Mouse (Mus musculus) kidney, embryonic 14.5 days (tissue): Measurements from ENCODE around the gene Wnt1. TPM values are rescaled to one million over a fixed set of nuclear protein-coding genes. Genes with fewer than 3 reads are reported as not detected.

Source experiments
- ATAC-seq: fragments of 200-750 bp; cut with Nextera tagmentation; 2 replicates; pipeline ENCODE4 v1.8.0; 2017; ENCODE audit warnings: moderate number of reproducible peaks, mild to moderate bottlenecking, moderate TSS enrichment, moderate library complexity; ENCODE audit not compliant: low FRiP score, low TSS enrichment
- H3K27ac ChIP-seq: fragments of 300-500 bp; sonication (generic); 2 replicates; pipeline ENCODE4 v1.5.1; 2014; ENCODE audit warnings: low read depth, mild to moderate bottlenecking, low read length, moderate library complexity, mixed read lengths
- H3K27me3 ChIP-seq: fragments of 300-500 bp; sonication (generic); 2 replicates; pipeline ENCODE4 v1.6.1; 2014; ENCODE audit warnings: mild to moderate bottlenecking, low read length; ENCODE audit not compliant: control insufficient read depth, insufficient read depth
- H3K36me3 ChIP-seq: fragments of 300-500 bp; sonication (generic); 2 replicates; pipeline ENCODE4 v1.6.1; 2014; ENCODE audit warnings: low read length, mixed read lengths; ENCODE audit not compliant: control insufficient read depth, insufficient read depth
- H3K4me1 ChIP-seq: fragments of 300-500 bp; sonication (generic); 2 replicates; pipeline ENCODE4 v1.6.1; 2014; ENCODE audit warnings: low read length, mixed read lengths; ENCODE audit not compliant: control insufficient read depth, insufficient read depth
- H3K4me2 ChIP-seq: fragments of 300-500 bp; sonication (generic); replicated peaks from 2 replicates; pipeline ENCODE4 v1.6.1; 2014; ENCODE audit warnings: low read depth, mild to moderate bottlenecking, low read length
- H3K4me3 ChIP-seq: fragments of 300-500 bp; sonication (generic); 2 replicates; pipeline ENCODE4 v1.5.1; 2014; ENCODE audit warnings: mild to moderate bottlenecking, low read length
- H3K9ac ChIP-seq: fragments of 300-500 bp; sonication (generic); 2 replicates; pipeline ENCODE4 v1.6.1; 2014; ENCODE audit warnings: low read depth, mild to moderate bottlenecking, low read length, moderate library complexity
- H3K9me3 ChIP-seq: fragments of 300-500 bp; sonication (generic); 2 replicates; pipeline ENCODE4 v1.6.1; 2016; ENCODE audit warnings: low read length; ENCODE audit not compliant: control insufficient read depth
- WGBS: fragments of 180-500 bp; shearing (Covaris S2); extraction: QIAGEN DNeasy Blood & Tissue Kit; methylation state at CpG from one replicate; pipeline ENCODE4 v1.1.7; 2014; 5-methylcytosine and 5-hydroxymethylcytosine counted together
- polyA plus RNA-seq: library from polyadenylated mRNA; unstranded; fragments of >200 nt; fragmentation: Nextera tagmentation; extraction: Ambion mirVana; gene quantifications from 2 replicates; pipeline ENCODE4 v1.2.1, GENCODE M21; 2014

The Wnt1 gene
- polyA plus RNA-seq, 1 experiment from 2014 or later, result not detected

GRCm38 (mm10) chr15:98796803-98797595 lies 7.3 kb downstream of the Wnt1 start:
- Histone ChIP-seq H3K9me3 (no peaks in the 10 kb centered on the region), H3K4me3 (no peak overlapping the region), H3K27ac (no peak overlapping the region), H3K4me2 (no peak overlapping the region), H3K36me3 (no peaks in the 10 kb centered on the region), H3K27me3 (peaks cover 99% of the 10 kb centered on the region), H3K9ac (no peak overlapping the region), H3K4me1 (peaks cover 15% of the 10 kb centered on the region; the same call in 1 of the 2 replicates)
- 0 out of 2 replicates have a peak, but pooled peaks have one; percentile 33 for ATAC-seq
- WGBS, result 8% methylated on average over 13 of the region's 13 CpGs

- H3K36me3 ChIP-seq, result no peaks in the 10 kb centered on the region
- no peak overlapping the region for H3K27ac ChIP-seq
- WGBS, result under 1% methylated on average over 28 of the region's 28 CpGs
- H3K4me2 ChIP-seq, result no peak overlapping the region
- H3K9me3 ChIP-seq, result no peaks in the 10 kb centered on the region
- no peak for ATAC-seq
- H3K4me3 ChIP-seq, result no peak overlapping the region
- H3K4me1 ChIP-seq, result peaks cover 8% of the 10 kb centered on the region; the same call in 1 of the 2 replicates
- peaks cover 99% of the 10 kb centered on the region for H3K27me3 ChIP-seq
- no peak overlapping the region for H3K9ac ChIP-seq
These were observed 8.3 kb downstream of the Wnt1 start for GRCm38 (mm10) chr15:98797835-98798492.

- no peaks in the 10 kb centered on the region for H3K9me3 ChIP-seq
- WGBS, result 49% methylated on average over 3 of the region's 3 CpGs
- no peak overlapping the region for H3K4me3 ChIP-seq
- no peak overlapping the region for H3K9ac ChIP-seq
- H3K27me3 ChIP-seq, result peaks cover 99% of the 10 kb centered on the region
- peaks cover 12% of the 10 kb centered on the region for H3K4me1 ChIP-seq
- H3K36me3 ChIP-seq, result no peaks in the 10 kb centered on the region
- H3K4me2 ChIP-seq, result no peak overlapping the region
- no peak overlapping the region for H3K27ac ChIP-seq
- no peak for ATAC-seq
These were observed 9.2 kb downstream of the Wnt1 start for GRCm38 (mm10) chr15:98798903-98799302.

- Histone ChIP-seq H3K36me3 (no peaks in the 10 kb centered on the region), H3K4me1 (peaks cover 12% of the 10 kb centered on the region), H3K4me3 (no peak overlapping the region), H3K9me3 (no peaks in the 10 kb centered on the region), H3K9ac (no peak overlapping the region), H3K27ac (no peak overlapping the region), H3K27me3 (peaks cover 99% of the 10 kb centered on the region), H3K4me2 (no peak overlapping the region)
- ATAC-seq, result peak; percentile 70; the same call in 1 of the 2 replicates
- WGBS, result 10% methylated on average over 12 of the region's 12 CpGs
These were observed 9.7 kb downstream of the Wnt1 start for GRCm38 (mm10) chr15:98799396-98799795.

GRCm38 (mm10) chr15:98802926-98803325 lies 13.3 kb downstream of the Wnt1 start:
- no peak overlapping the region for H3K4me2 ChIP-seq
- WGBS, result 4% methylated on average over 8 of the region's 8 CpGs
- no peak for ATAC-seq

GRCm38 (mm10) chr15:98804054-98804453 lies 14.4 kb downstream of the Wnt1 start:
- peaks cover 99% of the 10 kb centered on the region for H3K27me3 ChIP-seq
- under 1% methylated on average over 32 of the region's 32 CpGs for WGBS
- peaks cover 24% of the 10 kb centered on the region for H3K4me1 ChIP-seq
- peak overlapping the region; percentile 14 for H3K4me3 ChIP-seq
- no peaks in the 10 kb centered on the region for H3K9me3 ChIP-seq
- no peak overlapping the region; the same call in 1 of the 2 replicates for H3K4me2 ChIP-seq
- ATAC-seq, result no peak
- H3K27ac ChIP-seq, result no peak overlapping the region
- no peaks in the 10 kb centered on the region for H3K36me3 ChIP-seq
- no peak overlapping the region for H3K9ac ChIP-seq

More at GRCm38 (mm10) chr15:98802926-98803325, 13.3 kb downstream of the Wnt1 start:
- no peak overlapping the region for H3K9ac ChIP-seq
- H3K27me3 ChIP-seq, result peaks cover 99% of the 10 kb centered on the region
- no peaks in the 10 kb centered on the region for H3K9me3 ChIP-seq
- no peak overlapping the region for H3K4me3 ChIP-seq
- H3K27ac ChIP-seq, result no peak overlapping the region
- H3K36me3 ChIP-seq, result no peaks in the 10 kb centered on the region
- peaks cover 26% of the 10 kb centered on the region for H3K4me1 ChIP-seq

- H3K27ac ChIP-seq, result no peak overlapping the region
- WGBS, result under 1% methylated on average over 64 of the region's 64 CpGs
- H3K9me3 ChIP-seq, result no peaks in the 10 kb centered on the region
- H3K4me2 ChIP-seq, result peak overlapping the region; percentile 71
- ATAC-seq, result peak; percentile 61; the same call in 1 of the 2 replicates
- no peaks in the 10 kb centered on the region for H3K36me3 ChIP-seq
- peaks cover 95% of the 10 kb centered on the region for H3K27me3 ChIP-seq
- peak overlapping the region; percentile 47 for H3K4me3 ChIP-seq
- H3K9ac ChIP-seq, result peak overlapping the region; percentile 37; the same call in 1 of the 2 replicates
- H3K4me1 ChIP-seq, result peaks cover 24% of the 10 kb centered on the region
These were observed 15.8 kb downstream of the Wnt1 start for GRCm38 (mm10) chr15:98805324-98806040.

GRCm38 (mm10) chr15:98806071-98806808 lies 16.6 kb downstream of the Wnt1 start:
- H3K4me1 ChIP-seq, result peaks cover 24% of the 10 kb centered on the region
- H3K27ac ChIP-seq, result no peak overlapping the region
- H3K27me3 ChIP-seq, result peaks cover 88% of the 10 kb centered on the region
- 0 out of 2 replicates have a peak, but pooled peaks have one; percentile 5 for ATAC-seq
- peak overlapping the region; percentile 71 for H3K4me2 ChIP-seq
- no peaks in the 10 kb centered on the region for H3K9me3 ChIP-seq
- no peaks in the 10 kb centered on the region for H3K36me3 ChIP-seq
- H3K4me3 ChIP-seq, result peak overlapping the region; percentile 47
- H3K9ac ChIP-seq, result 0 out of 2 replicates have a peak overlapping the region, but pooled peaks have one; percentile 37
- 6% methylated on average over 28 of the region's 30 CpGs for WGBS
